Mouse (Mus musculus): Measurements from ENCODE around the gene Eif3m. TPM values are rescaled to one million over a fixed set of nuclear protein-coding genes. Genes with fewer than 3 reads are reported as not detected.

Eif3m gene
- polyA plus RNA-seq, 1 experiment from 2014 or later, result 99.0 TPM

DNA sequence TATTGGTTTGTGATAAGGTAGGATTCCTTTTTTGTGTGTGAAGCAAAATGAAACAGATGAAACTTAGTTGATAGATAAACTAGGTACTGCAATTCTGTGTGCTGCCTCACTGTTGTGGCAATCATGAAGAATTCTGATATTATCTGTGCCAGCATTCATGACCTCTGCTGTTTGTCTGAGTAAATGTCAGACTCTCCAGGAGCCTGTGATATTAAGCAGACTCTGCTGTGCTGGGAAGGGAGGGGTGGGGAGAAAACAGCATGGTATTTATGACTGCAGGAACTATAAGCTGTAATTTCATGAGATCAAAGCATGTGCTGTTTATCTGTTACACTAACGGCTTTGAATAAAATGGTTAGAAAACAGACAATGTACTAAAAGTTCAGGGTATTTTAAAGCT lies 52.4 kb downstream of the Eif3m start:
- Histone ChIP-seq H3K27ac (no peak overlapping the region), H3K79me2 (ENCODE audit: inconsistent target) (no peaks in the 10 kb centered on the region), H3K4me3 (ENCODE audit: inconsistent target) (no peak overlapping the region), H3K36me3 (ENCODE audit: inconsistent target) (no peaks in the 10 kb centered on the region)
- WGBS (ENCODE audit: missing documents), result 50% methylated on average over 1 of the region's 1 CpGs

Other genes starting within 250 kb of the Eif3m start
- 5.0 to 8.2 TPM (median 7.5 TPM) in 3 replicates for gene Qser1, start 200.3 kb downstream of the Eif3m start, polyA plus RNA-seq (2018)
- 0.24 to 1.00 TPM (median 0.80 TPM) in 3 replicates for gene Prrg4, start 167.2 kb downstream of the Eif3m start, polyA plus RNA-seq (2018)
- gene Ccdc73, start 149.3 kb downstream of the Eif3m start, polyA plus RNA-seq (2018), result 2.7 to 9.5 TPM (median 3.4 TPM) in 3 replicates
- gene Gm11060, start 74.9 kb upstream of the Eif3m start, polyA plus RNA-seq (2018), result not detected in 3 replicates
- not detected in 3 replicates for gene Wt1, start 109.4 kb upstream of the Eif3m start, polyA plus RNA-seq (2018)
- not detected in 3 replicates for gene Them7, start 207.2 kb upstream of the Eif3m start, polyA plus RNA-seq (2018)

Data from macrophage (primary cell).